Mouse (Mus musculus) embryonic facial prominence, embryonic 12.5 days (tissue): Measurements from ENCODE around the gene Gm19345. TPM values are rescaled to one million over a fixed set of nuclear protein-coding genes. Genes with fewer than 3 reads are reported as not detected.

Source experiments
- ATAC-seq: fragments of 200-750 bp; cut with Nextera tagmentation; 2 replicates; pipeline ENCODE4 v1.8.0; 2017; ENCODE audit not compliant: insufficient number of reproducible peaks, insufficient read depth, low FRiP score, low TSS enrichment
- H3K27ac ChIP-seq: fragments of 300-500 bp; sonication (generic); 2 replicates; pipeline ENCODE4 v1.5.1; 2016; ENCODE audit warnings: mild to moderate bottlenecking
- H3K27me3 ChIP-seq: fragments of 300-500 bp; sonication (generic); 2 replicates; pipeline ENCODE4 v1.6.1; 2016; ENCODE audit warnings: mild to moderate bottlenecking, moderate library complexity
- H3K36me3 ChIP-seq: fragments of 300-500 bp; sonication (generic); 2 replicates; pipeline ENCODE4 v1.6.1; 2016; ENCODE audit warnings: mild to moderate bottlenecking
- H3K4me1 ChIP-seq: fragments of 300-500 bp; sonication (generic); 2 replicates; pipeline ENCODE4 v1.6.1; 2016
- H3K4me2 ChIP-seq: fragments of 300-500 bp; sonication (generic); replicated peaks from 2 replicates; pipeline ENCODE4 v1.6.1; 2016; ENCODE audit warnings: mild to moderate bottlenecking, moderate library complexity
- H3K4me3 ChIP-seq: fragments of 300-500 bp; sonication (generic); 2 replicates; pipeline ENCODE4 v1.5.1; 2016; ENCODE audit warnings: mild to moderate bottlenecking
- H3K9ac ChIP-seq: fragments of 300-500 bp; sonication (generic); 2 replicates; pipeline ENCODE4 v1.6.1; 2016; ENCODE audit warnings: mild to moderate bottlenecking, moderate library complexity
- H3K9me3 ChIP-seq: fragments of 300-500 bp; sonication (generic); 2 replicates; pipeline ENCODE4 v1.6.1; 2016; ENCODE audit warnings: mild to moderate bottlenecking, moderate library complexity
- WGBS: fragments of 180-500 bp; shearing (Covaris S2); methylation state at CpG from one replicate; pipeline ENCODE4 v1.1.7; 2016; 5-methylcytosine and 5-hydroxymethylcytosine counted together
- polyA plus RNA-seq: library from polyadenylated mRNA; unstranded; fragments of >200 nt; fragmentation: Nextera tagmentation; extraction: Ambion mirVana; gene quantifications from 2 replicates; pipeline ENCODE4 v1.2.1, GENCODE M21; 2016

Gene Gm19345
- 0.20 and 0.62 TPM in 2 replicates for polyA plus RNA-seq

- peak within 1 kb of the TSS; percentile 44 for H3K4me2 ChIP-seq
- H3K9ac ChIP-seq, result peak within 1 kb of the TSS; percentile 38
- H3K27me3 ChIP-seq, result peaks cover 38% of the 10 kb centered on the region
- H3K27ac ChIP-seq, result no peak within 1 kb of the TSS
- peak; percentile 47 for ATAC-seq
- H3K4me1 ChIP-seq, result peaks cover 8% of the 10 kb centered on the region; the same call in 1 of the 2 replicates
- H3K4me3 ChIP-seq, result peak within 1 kb of the TSS; percentile 22
- no peaks in the 10 kb centered on the region for H3K9me3 ChIP-seq
- 4% methylated on average over 33 of the region's 33 CpGs for WGBS
- no peaks in the 10 kb centered on the region for H3K36me3 ChIP-seq
Observed at GRCm38 (mm10) chr7:19851858-19852570, at the start of gene Gm19345. Gm19345 (plus strand) TSS chr7:19852003.

GRCm38 (mm10) chr7:19802995-19803394, 48.8 kb upstream of the Gm19345 start:
- no peak for ATAC-seq

GRCm38 (mm10) chr7:19806356-19806969, 45.3 kb upstream of the Gm19345 start:
- Histone ChIP-seq H3K27ac (no peak overlapping the region), H3K4me1 (peaks cover 6% of the 10 kb centered on the region; the same call in 1 of the 2 replicates), H3K4me2 (no peak overlapping the region), H3K27me3 (peaks cover 34% of the 10 kb centered on the region), H3K9ac (no peak overlapping the region), H3K9me3 (no peaks in the 10 kb centered on the region), H3K4me3 (no peak overlapping the region), H3K36me3 (no peaks in the 10 kb centered on the region)
- WGBS, result 81% methylated on average over 8 of the region's 8 CpGs
- no peak for ATAC-seq

More at GRCm38 (mm10) chr7:19802995-19803394, 48.8 kb upstream of the Gm19345 start:
- Histone ChIP-seq H3K27ac (no peak overlapping the region), H3K36me3 (no peaks in the 10 kb centered on the region), H3K9me3 (no peaks in the 10 kb centered on the region), H3K4me2 (no peak overlapping the region), H3K27me3 (no peaks in the 10 kb centered on the region), H3K4me3 (no peak overlapping the region), H3K4me1 (no peaks in the 10 kb centered on the region), H3K9ac (no peak overlapping the region)
- 12% methylated on average over 7 of the region's 7 CpGs for WGBS

GRCm38 (mm10) chr7:19809369-19809768, 42.4 kb upstream of the Gm19345 start:
- ATAC-seq, result 0 out of 2 replicates have a peak, but pooled peaks have one; percentile 59
- Histone ChIP-seq H3K4me2 (peak overlapping the region; percentile 42), H3K27ac (no peak overlapping the region), H3K36me3 (no peaks in the 10 kb centered on the region), H3K4me1 (peaks cover 6% of the 10 kb centered on the region; the same call in 1 of the 2 replicates), H3K9ac (no peak overlapping the region; the same call in 1 of the 2 replicates), H3K4me3 (peak overlapping the region; percentile 21), H3K27me3 (peaks cover 49% of the 10 kb centered on the region), H3K9me3 (no peaks in the 10 kb centered on the region)
- WGBS, result 3% methylated on average over 27 of the region's 27 CpGs

GRCm38 (mm10) chr7:19811114-19811513, 40.7 kb upstream of the Gm19345 start:
- ATAC-seq, result no peak
- Histone ChIP-seq H3K4me1 (peaks cover 13% of the 10 kb centered on the region; the same call in 1 of the 2 replicates), H3K4me3 (peak overlapping the region; percentile 5; the same call in 1 of the 2 replicates), H3K4me2 (peak overlapping the region; percentile 33), H3K9me3 (no peaks in the 10 kb centered on the region), H3K27ac (no peak overlapping the region), H3K36me3 (no peaks in the 10 kb centered on the region), H3K27me3 (peaks cover 49% of the 10 kb centered on the region), H3K9ac (no peak overlapping the region)
- WGBS, result 3% methylated on average over 22 of the region's 22 CpGs

GRCm38 (mm10) chr7:19813161-19813560, 38.6 kb upstream of the Gm19345 start:
- no peaks in the 10 kb centered on the region for H3K36me3 ChIP-seq
- 85% methylated on average over 4 of the region's 4 CpGs for WGBS
- H3K27me3 ChIP-seq, result peaks cover 48% of the 10 kb centered on the region
- H3K4me2 ChIP-seq, result no peak overlapping the region
- peaks cover 33% of the 10 kb centered on the region for H3K4me1 ChIP-seq
- no peak for ATAC-seq
- no peak overlapping the region for H3K9ac ChIP-seq
- no peaks in the 10 kb centered on the region for H3K9me3 ChIP-seq
- H3K27ac ChIP-seq, result no peak overlapping the region
- H3K4me3 ChIP-seq, result no peak overlapping the region

- 80% methylated on average over 6 of the region's 6 CpGs for WGBS
- Histone ChIP-seq H3K9me3 (no peaks in the 10 kb centered on the region), H3K4me3 (no peak overlapping the region), H3K9ac (no peak overlapping the region), H3K4me1 (peaks cover 33% of the 10 kb centered on the region), H3K4me2 (no peak overlapping the region), H3K27ac (no peak overlapping the region), H3K27me3 (peaks cover 43% of the 10 kb centered on the region), H3K36me3 (no peaks in the 10 kb centered on the region)
- no peak for ATAC-seq
Observed at GRCm38 (mm10) chr7:19813579-19814122, 38.2 kb upstream of the Gm19345 start.

GRCm38 (mm10) chr7:19815296-19816223, 36.2 kb upstream of the Gm19345 start:
- H3K9ac ChIP-seq, result peak overlapping the region; percentile 31
- peak overlapping the region; percentile 37 for H3K4me3 ChIP-seq
- H3K4me2 ChIP-seq, result peak overlapping the region; percentile 63
- H3K4me1 ChIP-seq, result peaks cover 33% of the 10 kb centered on the region
- no peaks in the 10 kb centered on the region for H3K9me3 ChIP-seq
- peak overlapping the region; percentile 76 for H3K27ac ChIP-seq
- peaks cover 24% of the 10 kb centered on the region for H3K27me3 ChIP-seq
- 0 out of 2 replicates have a peak, but pooled peaks have one; percentile 4 for ATAC-seq
- no peaks in the 10 kb centered on the region for H3K36me3 ChIP-seq
- 30% methylated on average over 17 of the region's 17 CpGs for WGBS

- H3K4me2 ChIP-seq, result peak overlapping the region; percentile 63
- 1% methylated on average over 28 of the region's 28 CpGs for whole genome bisulfite sequencing
- H3K27ac ChIP-seq, result peak overlapping the region; percentile 76
- H3K27me3 ChIP-seq, result peaks cover 24% of the 10 kb centered on the region
- no peaks in the 10 kb centered on the region for H3K9me3 ChIP-seq
- ATAC-seq, result peak; percentile 7; the same call in 1 of the 2 replicates
- peaks cover 28% of the 10 kb centered on the region for H3K4me1 ChIP-seq
- H3K4me3 ChIP-seq, result peak overlapping the region; percentile 37
- H3K36me3 ChIP-seq, result no peaks in the 10 kb centered on the region
- peak overlapping the region; percentile 31 for H3K9ac ChIP-seq
Observed at GRCm38 (mm10) chr7:19816224-19816771, 35.5 kb upstream of the Gm19345 start.

GRCm38 (mm10) chr7:19817382-19818105, 34.3 kb upstream of the Gm19345 start:
- 6% methylated on average over 15 of the region's 15 CpGs for WGBS
- Histone ChIP-seq H3K9me3 (no peaks in the 10 kb centered on the region), H3K4me3 (peak overlapping the region; percentile 37), H3K27ac (peak overlapping the region; percentile 76), H3K4me1 (peaks cover 31% of the 10 kb centered on the region), H3K9ac (peak overlapping the region; percentile 38; the same call in 1 of the 2 replicates), H3K36me3 (no peaks in the 10 kb centered on the region), H3K27me3 (peaks cover 25% of the 10 kb centered on the region), H3K4me2 (peak overlapping the region; percentile 63)
- ATAC-seq, result peak; percentile 50
